Mouse (Mus musculus) ES-E14 (cell line): ENCODE results near the gene Hist1h3i.

ENCODE experiments used
- CHD2 ChIP-seq: IDR thresholded peaks from 2 replicates; pipeline ENCODE4 v1.6.1; 2014; ENCODE audit warnings: mild to moderate bottlenecking, low read depth, low read length, inconsistent platforms
- ZNF384 ChIP-seq: IDR thresholded peaks from 2 replicates; pipeline ENCODE4 v1.6.1; 2012; ENCODE audit warnings: low read depth, low read length, inconsistent platforms

DNA sequence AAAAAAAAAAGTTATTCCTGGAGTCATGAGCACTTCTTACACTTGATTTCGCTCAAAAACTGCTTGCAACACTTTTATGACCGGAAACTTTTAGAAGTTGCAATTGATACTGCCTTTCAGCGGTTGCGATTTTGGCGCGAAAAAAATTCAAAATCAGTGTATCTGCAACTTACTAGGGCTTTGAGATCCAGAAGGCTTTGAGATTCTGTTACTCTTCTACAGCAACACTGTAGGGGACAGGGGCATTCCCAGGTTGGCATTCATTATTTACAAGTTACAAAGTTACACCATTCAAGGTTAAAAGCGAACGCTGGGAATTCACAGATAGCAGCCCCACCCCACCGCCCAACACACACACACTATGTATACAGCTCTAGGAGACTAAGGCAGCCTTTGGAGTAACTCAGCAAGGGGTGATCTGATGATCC is 578 bp upstream of the Hist1h3i start:
- TF ChIP-seq ZNF384 (peak; percentile 87), CHD2 (no peak)
